Mouse (Mus musculus): ENCODE data around the gene Olfr1137.

Olfr1137 gene

DNA sequence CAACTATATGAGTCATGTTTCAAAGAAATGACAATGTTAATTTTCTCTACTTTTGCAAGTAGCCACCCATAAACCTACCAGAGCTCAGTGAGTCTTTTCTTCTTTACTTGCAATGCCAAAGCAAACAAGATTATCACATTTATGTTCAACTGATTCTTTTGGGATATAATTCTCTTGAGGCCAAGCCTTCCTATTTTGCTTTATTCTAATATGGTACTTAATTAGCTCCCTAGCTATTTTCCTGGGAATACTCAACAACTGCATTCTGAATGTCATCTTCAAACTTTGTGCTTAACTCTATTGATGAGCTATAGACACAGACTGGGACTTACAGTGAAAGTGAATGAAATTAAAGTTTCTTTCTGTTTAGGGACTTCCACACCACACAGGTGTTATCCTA lies at the start of gene Olfr1137:
Gene Olfr1137 (minus strand): TSS at position 101 of the 400 bp plus-strand sequence.
- no peak for DNase-seq (ENCODE audit: low read depth)

GRCm38 (mm10) chr2:87753891-87754290 lies 40.9 kb upstream of the Olfr1137 start, which contains the start of gene Olfr1141:
Gene Olfr1141 (minus strand): TSS chr2:87753991.
- no peak for DNase-seq (ENCODE audit: low read depth)

DNA sequence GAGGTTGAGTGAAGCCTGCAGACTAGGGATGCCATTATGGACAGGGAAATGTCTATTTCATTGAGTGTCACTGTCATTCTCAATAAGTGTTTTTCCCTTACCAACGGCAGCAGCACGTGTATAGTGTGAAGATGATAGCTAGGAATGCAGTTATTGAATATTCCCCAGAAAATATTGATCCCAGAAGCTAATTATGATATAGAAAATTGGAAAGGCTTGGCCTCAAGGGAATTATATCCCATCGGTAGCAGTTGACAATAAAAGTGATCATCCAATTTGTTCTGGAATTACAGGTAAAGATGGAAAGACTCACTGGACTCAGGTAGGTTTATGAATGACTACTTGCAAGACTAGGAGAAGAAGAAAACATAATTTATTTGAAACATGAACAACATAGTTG lies 30.5 kb upstream of the Olfr1137 start, which contains the start of gene Olfr1140:
Gene Olfr1140 (plus strand): TSS at position 301 of the 400 bp plus-strand sequence.
- no peak for DNase-seq (ENCODE audit: low read depth)

DNA sequence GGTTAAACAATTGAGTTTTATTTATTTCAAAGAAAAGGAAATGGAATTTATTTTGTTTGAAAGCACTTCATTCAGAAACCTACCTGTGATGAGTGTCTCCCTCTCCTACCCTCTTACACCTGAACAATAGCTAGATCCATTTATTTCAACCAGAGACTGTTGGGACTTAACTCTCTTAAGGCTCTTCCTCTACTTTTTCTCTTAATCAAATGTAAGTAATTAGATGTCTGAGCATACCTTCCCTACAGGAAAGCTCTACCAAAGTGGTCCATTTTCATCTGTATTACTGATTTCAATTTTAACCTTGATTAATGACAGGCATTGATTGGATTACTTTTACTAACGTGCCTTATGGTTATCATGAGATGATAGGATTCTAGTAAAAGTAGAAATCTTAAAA lies 26.9 kb upstream of the Olfr1137 start, which contains the start of gene Olfr1138:
Gene Olfr1138 (minus strand): TSS at position 101 of the 400 bp plus-strand sequence.
- no peak for DNase-seq (ENCODE audit: low read depth)

DNA sequence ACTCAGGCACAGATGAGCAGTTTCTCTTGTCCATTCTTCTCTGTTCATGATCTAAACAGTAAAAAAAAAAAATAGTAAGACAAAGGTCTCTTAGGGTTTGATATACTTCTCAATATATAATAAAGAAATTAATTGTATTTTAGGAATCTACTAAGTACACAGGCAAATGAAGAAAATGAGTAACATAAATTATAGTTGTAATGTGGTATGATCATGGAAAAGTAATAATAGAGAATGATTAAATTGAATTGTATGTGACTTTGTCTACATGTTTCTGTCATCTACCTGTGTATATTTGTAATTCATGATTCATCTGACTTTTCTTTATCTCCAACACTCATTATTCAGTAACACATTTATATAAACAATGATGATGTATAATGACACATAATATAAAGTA lies 19.1 kb downstream of the Olfr1137 start, which contains the start of gene Olfr1136:
Gene Olfr1136 (minus strand): TSS at position 101 of the 400 bp plus-strand sequence.
- no peak for DNase-seq (ENCODE audit: low read depth)

DNA sequence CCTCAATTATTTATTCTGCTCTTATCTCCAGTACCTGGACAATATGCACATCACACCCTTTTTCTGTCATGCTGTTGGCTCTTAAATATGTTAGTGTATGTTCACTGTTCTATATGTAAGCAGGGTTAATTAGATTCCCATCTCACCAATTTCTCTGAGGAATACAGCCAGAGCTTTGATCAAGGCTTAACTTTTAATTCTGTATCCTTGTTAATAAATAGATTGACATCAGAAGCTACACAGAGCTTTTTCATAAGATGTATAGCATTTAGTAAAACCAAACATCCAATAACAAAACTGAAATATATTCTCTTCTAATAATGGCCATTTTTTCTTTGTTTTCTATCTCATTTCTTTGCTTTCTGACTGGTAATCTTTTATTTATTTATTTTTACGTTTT lies 39.4 kb downstream of the Olfr1137 start, which contains the start of gene Olfr1135:
Gene Olfr1135 (minus strand): TSS at position 101 of the 400 bp plus-strand sequence.
- no peak for DNase-seq (ENCODE audit: low read depth)

Data from c-Kit-positive CD71-positive TER-119-negative erythroid progenitor cells, embryonic 14.5 days (primary cell).